Comparison of ENCODE assay signal across 10 mouse cellular contexts in the genomic region with DNA sequence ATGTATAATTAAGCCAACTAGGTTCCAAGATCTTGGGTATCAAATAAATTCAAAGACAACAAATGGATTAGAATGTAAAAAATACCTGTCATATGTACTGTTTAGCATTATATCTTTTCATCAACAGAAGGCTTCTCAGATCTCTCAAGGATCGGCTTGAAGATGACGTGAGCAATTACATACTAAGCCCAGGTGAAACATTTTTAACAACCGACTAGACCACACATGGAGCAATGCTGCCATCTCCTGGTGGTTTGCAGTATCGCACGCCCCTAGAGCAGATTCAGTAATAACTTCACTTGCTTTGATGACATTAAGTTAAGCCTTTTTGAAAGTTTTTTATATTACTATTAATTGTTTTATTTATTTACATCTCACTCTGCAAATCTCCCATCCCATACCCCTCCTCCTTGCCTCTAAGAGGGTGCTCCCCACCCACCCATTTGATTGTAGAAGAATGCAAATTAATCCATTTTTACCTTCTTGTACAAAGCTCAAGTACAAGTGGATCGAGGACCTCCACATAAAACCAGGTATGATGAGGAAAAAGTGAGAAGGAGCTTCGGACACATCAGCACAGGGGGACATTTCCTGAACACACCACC. TPM values are rescaled to one million over a fixed set of nuclear protein-coding genes. Genes with fewer than 3 reads are reported as not detected.
A peak's percentile ranks its signal among the peaks of the same experiment; 100 is the strongest.
DNase-seq lines count a peak whose midpoint lies in the region; ATAC-seq and TF ChIP-seq lines count a peak whose summit lies in the region.
"Had no signal": no experiment of that assay in that cellular context is flagged by ENCODE, and none has a peak within 500 bp of the region (broad histone marks: within the 10 kb centered on the region; RNA-seq: fewer than 3 reads in every experiment).

No protein-coding gene starts in this region.

- peak overlapping the region; percentile 17; the same call in 1 of the 2 replicates for H3K4me2 ChIP-seq in forebrain, embryonic 15.5 days (replicated peaks)
- no peak overlapping the region for H3K4me2 ChIP-seq in intestine, postnatal 0 days (replicated peaks; ENCODE audit: low read depth)
- H3K4me2 ChIP-seq in limb, embryonic 11.5 days (ENCODE audit: low read depth, severe bottlenecking) = no peak overlapping the region

- no peaks in the 10 kb centered on the region for H3K4me1 ChIP-seq in forebrain, embryonic 15.5 days
- no peaks in the 10 kb centered on the region for H3K4me1 ChIP-seq in intestine, postnatal 0 days (replicated peaks; ENCODE audit: control insufficient read depth, insufficient read depth, low read length)
- no peaks in the 10 kb centered on the region for H3K4me1 ChIP-seq in limb, embryonic 11.5 days (ENCODE audit: control insufficient read depth, insufficient read depth, low read length)
- H3K4me1 ChIP-seq in thymus, adult 2 months (replicated peaks; ENCODE audit: control insufficient read depth, insufficient read depth, low read length) = no peaks in the 10 kb centered on the region

- H3K36me3 ChIP-seq in forebrain, embryonic 15.5 days = peaks cover 5% of the 10 kb centered on the region
- H3K36me3 ChIP-seq in intestine, postnatal 0 days (ENCODE audit: control insufficient read depth, insufficient read depth) = 0 out of 2 replicates have a peak, but pooled peaks cover under 1% of the 10 kb centered on the region
- H3K36me3 ChIP-seq in limb, embryonic 11.5 days (ENCODE audit: control insufficient read depth, insufficient read depth, low read length) = no peaks in the 10 kb centered on the region
- no peaks in the 10 kb centered on the region for H3K36me3 ChIP-seq in thymus, adult 2 months (ENCODE audit: control insufficient read depth, insufficient read depth, low read length)

- no peaks in the 10 kb centered on the region for H3K9me3 ChIP-seq in forebrain, embryonic 15.5 days
- H3K9me3 ChIP-seq in intestine, postnatal 0 days (ENCODE audit: control insufficient read depth) = no peaks in the 10 kb centered on the region
- no peaks in the 10 kb centered on the region for H3K9me3 ChIP-seq in limb, embryonic 11.5 days (ENCODE audit: control insufficient read depth, low read length)

- H3K27me3 ChIP-seq in forebrain, embryonic 15.5 days = no peaks in the 10 kb centered on the region
- no peaks in the 10 kb centered on the region for H3K27me3 ChIP-seq in intestine, postnatal 0 days (replicated peaks; ENCODE audit: control insufficient read depth, insufficient read depth, low read length)
- H3K27me3 ChIP-seq in limb, embryonic 11.5 days (ENCODE audit: control insufficient read depth, insufficient read depth, low read length) = no peaks in the 10 kb centered on the region
- H3K27me3 ChIP-seq in thymus, adult 2 months (ENCODE audit: control insufficient read depth, insufficient read depth, low read length) = no peaks in the 10 kb centered on the region

- peak; percentile 56 for DNase-seq in urinary bladder, postnatal 25 days (ENCODE audit: low spot score)
- DNase-seq in urinary bladder, adult 2 months (ENCODE audit: low spot score) = no peak
- DNase-seq in limb, embryonic 11.5 days (ENCODE audit: low spot score) = peak; percentile 86
- DNase-seq in natural killer cell, adult 2 months (ENCODE audit: low spot score in 2 of 2) = peak; percentile 53 to 63
- DNase-seq in thymus, adult 2 months = peak; percentile 66

- no peak for TF ChIP-seq POLR2A in thymus, adult 2 months (IDR thresholded peaks at IDR 0.05; ENCODE audit: control insufficient read depth, extremely low read depth, insufficient read depth, low read length, poor library complexity)

- H3K27ac ChIP-seq in forebrain, embryonic 15.5 days (replicated peaks) = no peak overlapping the region
- no peak overlapping the region for H3K27ac ChIP-seq in intestine, postnatal 0 days (ENCODE audit: low read depth, low read length)
- no peak overlapping the region for H3K27ac ChIP-seq in limb, embryonic 11.5 days (replicated peaks; ENCODE audit: low read depth, low read length)
- no peak overlapping the region for H3K27ac ChIP-seq in thymus, adult 2 months (ENCODE audit: control insufficient read depth, insufficient read depth, low read length)

- ATAC-seq in cerebellum, adult (ENCODE audit: insufficient number of reproducible peaks, low FRiP score, low TSS enrichment) = peak; percentile 74
- peak; percentile 64 for ATAC-seq in forebrain, embryonic 15.5 days (replicated peaks)
- no peak for ATAC-seq in intestine, postnatal 0 days
- ATAC-seq in limb, embryonic 11.5 days (ENCODE audit: insufficient number of reproducible peaks, low FRiP score, low TSS enrichment, low read depth) = no peak

- WGBS in forebrain, embryonic 15.5 days = 16% methylated on average over 7 of the region's 7 CpGs
- WGBS in intestine, postnatal 0 days = 16% methylated on average over 7 of the region's 7 CpGs
- 16% methylated on average over 7 of the region's 7 CpGs for WGBS in limb, embryonic 11.5 days
- 17% methylated on average over 7 of the region's 7 CpGs for WGBS in thymus, adult 2 months

- TF ChIP-seq CTCF in intestine, postnatal 0 days (IDR thresholded peaks at IDR 0.05; ENCODE audit: low read depth) = peak; percentile 97
- no peak for TF ChIP-seq CTCF in thymus, adult 2 months (IDR thresholded peaks at IDR 0.05; ENCODE audit: borderline replicate concordance, control insufficient read depth, extremely low read depth, insufficient read depth, low read length, poor library complexity)

- H3K9ac ChIP-seq in forebrain, embryonic 15.5 days (replicated peaks) = no peak overlapping the region
- H3K9ac ChIP-seq in intestine, postnatal 0 days (ENCODE audit: low read depth, low read length) = no peak overlapping the region
- no peak overlapping the region for H3K9ac ChIP-seq in limb, embryonic 11.5 days (ENCODE audit: low read length)

- no peak overlapping the region for H3K4me3 ChIP-seq in forebrain, embryonic 15.5 days
- no peak overlapping the region for H3K4me3 ChIP-seq in intestine, postnatal 0 days (ENCODE audit: low read depth, low read length)
- H3K4me3 ChIP-seq in limb, embryonic 11.5 days (ENCODE audit: low read depth, low read length) = no peak overlapping the region
- no peak overlapping the region for H3K4me3 ChIP-seq in thymus, adult 2 months (ENCODE audit: control insufficient read depth, insufficient read depth, low read length)
- H3K4me3 ChIP-seq: erythroblast, embryonic 14.5 days; myocyte had no signal

RNA-seq across cellular contexts. Expression of gene Sqor, which starts 11.2 kb away (rescaled TPM):
- 87.2 and 91.2 TPM in 2 replicates for polyA plus RNA-seq in urinary bladder, adult 2 months (2012; rRNA removed)
- 1.7 and 2.2 TPM in 2 replicates for polyA plus RNA-seq in forebrain, embryonic 15.5 days (2015; fragmentation: Nextera tagmentation; extraction: Ambion mirVana)
- polyA plus RNA-seq in intestine, postnatal 0 days (2015; fragmentation: Nextera tagmentation; extraction: Ambion mirVana) = 58.3 and 62.2 TPM in 2 replicates
- polyA plus RNA-seq in limb, embryonic 11.5 days (2014; fragmentation: Nextera tagmentation; extraction: Ambion mirVana) = 3.2 and 4.7 TPM in 2 replicates
- polyA plus RNA-seq in thymus, adult 2 months (2012; rRNA removed) = 12.2 and 15.2 TPM in 2 replicates

RNA-seq across cellular contexts. Expression of gene Bloc1s6, which starts 15.5 kb away (rescaled TPM):
- polyA plus RNA-seq in urinary bladder, adult 2 months (2012; rRNA removed) = 36.0 and 38.2 TPM in 2 replicates
- polyA plus RNA-seq in forebrain, embryonic 15.5 days (2015; fragmentation: Nextera tagmentation; extraction: Ambion mirVana) = 89.0 and 89.4 TPM in 2 replicates
- polyA plus RNA-seq in intestine, postnatal 0 days (2015; fragmentation: Nextera tagmentation; extraction: Ambion mirVana) = 34.6 and 38.3 TPM in 2 replicates
- 59.5 and 60.6 TPM in 2 replicates for polyA plus RNA-seq in limb, embryonic 11.5 days (2014; fragmentation: Nextera tagmentation; extraction: Ambion mirVana)
- 38.3 and 40.5 TPM in 2 replicates for polyA plus RNA-seq in thymus, adult 2 months (2012; rRNA removed)

RNA-seq across cellular contexts. Expression of gene Slc30a4, which starts 51.4 kb away (rescaled TPM):
- 10.8 and 12.1 TPM in 2 replicates for polyA plus RNA-seq in urinary bladder, adult 2 months (2012; rRNA removed)
- 6.9 and 7.9 TPM in 2 replicates for polyA plus RNA-seq in forebrain, embryonic 15.5 days (2015; fragmentation: Nextera tagmentation; extraction: Ambion mirVana)
- polyA plus RNA-seq in intestine, postnatal 0 days (2015; fragmentation: Nextera tagmentation; extraction: Ambion mirVana) = 13.4 and 13.7 TPM in 2 replicates
- polyA plus RNA-seq in limb, embryonic 11.5 days (2014; fragmentation: Nextera tagmentation; extraction: Ambion mirVana) = 8.8 and 10.1 TPM in 2 replicates
- 7.3 and 8.0 TPM in 2 replicates for polyA plus RNA-seq in thymus, adult 2 months (2012; rRNA removed)
- polyA plus RNA-seq: erythroblast, embryonic 14.5 days had no signal

Comparison
In these comparisons a context has a peak if more than half of its experiments do, and no peak if none do; other contexts are left out.
1. ATAC-seq: peak in cerebellum, adult (single experiment) and forebrain, embryonic 15.5 days (single experiment); none in intestine, postnatal 0 days (single experiment) and limb, embryonic 11.5 days (single experiment).